Mouse (Mus musculus) liver, embryonic 14.5 days (tissue): ENCODE results near the gene Fam19a3.

Experiments
- CTCF ChIP-seq: IDR thresholded peaks from 2 replicates; pipeline ENCODE4 v1.5.1; 2016; ENCODE audit warnings: antibody characterized with exemption, low read depth, control low read depth
- EP300 ChIP-seq: IDR thresholded peaks from 2 replicates; pipeline ENCODE4 v1.6.1; 2016; ENCODE audit warnings: antibody characterized with exemption, low read depth

DNA sequence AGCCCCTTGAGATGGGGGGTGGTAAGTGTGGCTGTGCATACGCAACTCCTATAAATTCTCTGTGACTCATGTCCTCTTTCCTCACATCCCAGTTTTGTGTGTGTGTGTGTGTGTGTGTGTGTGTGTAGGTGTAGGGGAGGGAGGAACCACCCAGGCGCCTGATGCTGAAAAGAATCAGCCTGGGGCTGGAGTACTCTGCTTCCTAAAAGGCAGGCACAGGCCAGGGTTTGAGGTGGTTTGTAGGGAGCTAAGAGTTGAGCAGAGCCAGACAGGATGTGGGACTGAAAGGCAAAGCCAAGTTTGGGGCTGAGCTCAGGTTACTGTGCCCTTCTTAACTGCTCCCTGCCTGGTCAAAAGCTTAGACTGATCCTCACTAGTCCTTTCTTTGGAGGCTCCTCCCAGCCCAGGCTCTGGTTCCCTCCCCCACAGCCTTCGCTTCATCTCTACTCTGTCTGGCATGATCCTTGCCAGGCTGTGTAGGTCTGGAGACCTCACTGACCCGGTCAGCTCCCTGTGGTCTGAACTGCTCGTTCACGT lies 8.8 kb upstream of the Fam19a3 start:
- TF ChIP-seq EP300 = no peak
- TF ChIP-seq CTCF = no peak
